Mouse (Mus musculus) heart, postnatal 14 days (tissue): Measurements from ENCODE around the gene Vinac1. TPM values are rescaled to one million over a fixed set of nuclear protein-coding genes. Genes with fewer than 3 reads are reported as not detected.

ENCODE experiments used
- DNase-seq, 2 experiments: peaks; one replicate each; pipeline ENCODE4 v3.0.0; 2021 to 2022
- intact Hi-C: fragments of 180-260 bp; cut with DNase I; formaldehyde crosslinking; loops from one replicate; pipeline ENCODE4 v1.15.1; 2025
- total RNA-seq, 2 experiments: library from RNA; stranded (reverse); gene quantifications; 2 replicates each; pipeline ENCODE4 v1.2.3; 2021

Vinac1 gene
- total RNA-seq, 2 experiments from 2014 or later = not detected

DNA sequence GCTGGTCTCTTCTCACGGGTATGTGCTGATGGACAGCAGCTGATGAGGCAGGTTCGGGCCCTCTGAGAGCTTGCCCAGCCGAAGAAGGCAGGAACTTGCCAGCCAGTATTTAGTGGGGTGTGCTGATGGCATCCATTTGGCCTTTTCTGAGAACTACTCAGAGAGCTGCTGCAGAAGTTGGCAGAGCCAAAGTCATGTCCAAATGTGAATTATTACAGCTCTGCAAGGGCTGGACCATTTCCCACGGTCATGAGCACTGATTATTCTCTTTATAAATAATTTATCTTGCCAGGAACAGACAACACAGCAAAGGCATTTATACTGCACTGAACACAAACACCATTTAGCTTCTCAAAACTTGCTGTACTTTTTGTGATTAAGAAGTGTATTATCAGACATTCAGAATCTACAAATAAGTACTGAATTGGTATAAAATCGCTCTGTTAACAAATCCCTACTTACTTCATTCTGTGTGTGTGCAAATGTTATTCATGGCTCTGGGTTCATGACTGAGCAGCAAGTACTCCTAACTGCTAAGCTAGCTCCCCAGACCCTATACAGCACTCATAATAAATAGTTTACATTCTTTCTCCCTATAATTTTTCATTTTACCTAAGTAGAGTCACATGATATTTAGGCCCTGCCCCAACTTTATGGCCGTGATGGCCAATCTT, 1.7 kb downstream of the Vinac1 start:
- peak; percentile 16 to 26 for DNase-seq
- intact Hi-C loops = no loop called here

DNA sequence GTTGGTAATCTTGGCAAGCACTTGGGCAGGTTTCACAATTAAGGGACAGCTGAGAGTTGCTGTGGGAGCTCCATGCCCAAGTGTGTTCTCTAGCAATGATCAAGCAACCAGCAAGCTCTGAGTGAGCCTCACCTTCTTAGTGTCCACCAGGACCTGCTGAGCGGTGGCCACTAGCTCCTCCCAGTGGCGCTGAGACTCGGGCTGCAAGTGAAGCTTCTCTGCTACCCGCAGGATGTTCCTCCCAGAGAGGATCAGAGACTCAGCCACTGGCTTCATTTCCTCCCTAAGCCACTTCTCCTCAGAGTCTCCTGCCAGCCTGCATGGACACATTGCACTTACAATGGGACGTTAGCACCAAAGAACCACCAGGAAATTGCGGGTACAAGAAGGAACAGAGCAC, 7.4 kb downstream of the Vinac1 start:
- peak; percentile 7 to 8 for DNase-seq
- intact Hi-C loops = no loop called here

DNA sequence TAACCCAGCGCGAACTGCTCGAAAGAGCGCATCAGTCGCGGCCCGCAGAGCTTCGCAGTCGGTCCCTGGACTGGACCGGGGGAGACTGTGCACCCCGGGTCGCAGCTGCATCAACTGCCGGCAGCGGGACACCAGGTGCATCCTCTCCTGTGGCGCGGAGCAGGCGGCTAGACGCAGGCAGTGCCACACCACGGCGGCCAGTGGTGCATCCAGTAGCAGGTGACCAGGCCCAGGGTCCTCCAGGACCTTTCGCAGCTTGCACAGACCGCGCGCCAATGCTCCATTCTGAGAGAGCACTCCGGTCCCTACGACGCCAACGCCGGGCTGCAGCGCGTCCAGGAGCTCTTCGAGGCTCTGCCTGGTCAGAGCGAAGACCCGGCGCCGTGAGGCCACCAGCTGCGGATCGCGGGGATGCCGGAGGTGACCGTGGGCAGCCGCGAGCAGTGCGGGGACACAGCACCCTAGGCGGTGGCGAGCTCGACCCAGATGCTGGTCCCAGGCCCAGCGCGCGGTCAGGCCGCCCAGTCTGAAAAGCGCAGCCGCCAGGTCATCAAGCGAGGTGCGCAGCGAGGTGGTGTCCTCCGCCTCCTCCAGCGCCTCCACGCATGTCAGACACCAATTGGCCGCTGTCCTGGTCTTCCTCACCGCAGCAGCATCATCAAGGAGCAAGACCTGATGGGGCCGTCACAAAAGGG, 8.9 kb downstream of the Vinac1 start:
- intact Hi-C loops = no loop called here
- peak; percentile 13 to 36 for DNase-seq

DNA sequence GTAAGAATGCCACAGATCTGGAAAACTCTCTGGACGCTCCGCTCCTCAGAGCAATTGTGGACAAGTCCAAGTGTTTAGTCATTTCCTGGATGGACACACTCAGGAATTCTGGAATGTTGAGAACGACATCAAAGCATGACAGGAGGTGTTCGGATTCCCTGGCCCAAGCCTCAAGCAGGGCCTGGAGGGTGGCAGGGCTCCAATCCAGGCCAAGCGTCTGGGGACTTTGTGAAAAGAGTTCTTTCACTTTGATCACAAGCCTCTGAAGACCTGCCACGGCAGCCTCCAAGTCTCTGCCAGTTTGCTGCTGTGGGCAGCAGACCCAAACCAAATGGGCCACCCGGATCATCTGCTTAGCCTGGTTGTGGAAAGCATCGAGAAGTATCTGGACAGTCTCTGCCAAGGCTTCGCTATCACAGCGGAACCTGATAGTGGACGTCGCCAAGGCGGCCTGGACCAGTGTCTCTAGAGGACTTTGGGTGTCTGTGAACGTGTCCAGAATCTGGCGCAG, 9.5 kb downstream of the Vinac1 start:
- intact Hi-C loops = no loop called here
- peak in 1 of 2 experiments; percentile 5 for DNase-seq

DNA sequence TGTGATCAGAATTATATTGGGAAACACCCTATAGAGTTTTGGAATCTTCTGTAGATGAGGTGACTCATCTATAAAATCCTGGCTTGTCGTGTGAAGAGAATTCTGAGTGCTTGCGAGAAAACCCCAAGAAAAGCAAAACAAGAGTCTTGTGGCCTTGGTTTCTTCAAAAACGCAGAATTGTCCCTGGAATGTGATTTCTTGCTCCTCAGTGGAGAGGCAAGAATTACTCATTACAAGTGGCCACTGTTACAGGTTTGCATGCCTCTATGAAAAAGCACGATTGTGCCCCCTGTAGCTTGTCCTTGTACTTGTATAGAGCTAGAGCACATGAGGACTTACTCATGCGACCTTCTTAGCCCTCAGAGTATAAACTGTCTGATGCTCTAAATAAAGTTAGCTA, 12.6 kb downstream of the Vinac1 start:
- no peak for DNase-seq
- intact Hi-C loops = no loop called here

DNA sequence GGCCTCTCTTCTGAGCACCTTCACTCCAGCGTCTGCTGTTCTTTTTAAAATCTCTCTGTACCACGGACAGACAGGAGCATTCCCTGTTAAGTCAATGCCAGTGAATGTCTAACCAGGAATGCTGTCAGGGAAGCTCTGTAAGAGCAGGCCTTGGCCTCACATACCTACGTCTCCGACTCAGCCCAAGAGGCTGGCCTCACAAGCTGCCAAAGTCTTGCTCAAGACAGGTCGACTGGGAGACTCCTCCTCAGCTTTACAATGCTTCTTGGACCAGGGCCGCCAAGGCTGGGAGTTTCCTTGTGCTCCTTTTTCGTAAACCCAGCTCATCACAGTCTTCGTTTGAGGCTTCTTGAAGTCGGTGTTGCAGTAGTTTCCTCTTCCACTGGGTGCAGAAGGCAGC, 23.2 kb downstream of the Vinac1 start:
- intact Hi-C loops = no loop called here
- no peak for DNase-seq

DNA sequence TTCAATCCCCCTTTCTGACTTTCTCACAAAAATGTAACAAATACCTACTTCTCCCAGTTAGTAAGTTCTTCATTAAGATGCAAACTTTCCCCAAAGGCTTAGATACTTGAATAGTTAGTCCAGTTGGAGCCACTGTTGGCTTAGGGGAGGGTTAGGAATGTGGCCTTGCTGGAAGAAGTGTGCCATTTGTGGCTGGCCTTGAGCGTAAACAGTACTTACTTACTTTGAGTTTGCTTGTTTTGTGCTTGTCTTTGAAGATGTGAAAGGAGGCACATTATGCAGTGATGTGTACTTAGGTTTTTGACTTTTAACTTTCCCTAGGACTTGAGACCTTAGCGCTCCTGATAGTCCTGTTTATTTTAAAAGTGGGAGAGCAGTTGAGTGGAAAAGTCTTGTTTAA, 27.9 kb downstream of the Vinac1 start:
- no peak for DNase-seq
- intact Hi-C loops = no loop called here

DNA sequence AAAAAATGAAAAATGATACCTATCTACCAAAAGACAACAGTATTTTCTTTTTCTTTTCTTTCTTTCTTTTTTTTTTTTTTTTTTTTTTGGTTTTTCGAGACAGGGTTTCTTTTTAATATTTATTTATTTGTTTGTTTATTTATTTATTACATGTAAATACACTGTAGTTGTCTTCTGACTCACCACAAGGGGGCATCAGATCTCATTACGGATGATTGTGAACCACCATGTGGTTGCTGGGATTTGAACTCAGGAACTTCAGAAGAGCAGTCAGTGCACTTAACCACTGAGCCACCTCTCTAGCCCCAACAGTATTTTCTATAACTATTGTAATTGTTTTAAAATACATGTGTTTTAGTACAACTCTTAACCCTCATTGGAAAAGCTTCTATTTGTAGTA, 39.1 kb downstream of the Vinac1 start:
- peak in 1 of 2 experiments; percentile 20 for DNase-seq
- intact Hi-C loops = loop anchor here (2.0 to 5.0 kb wide), 3 partner anchors 62 to 250 kb away; no protein-coding TSS in a partner anchor

DNA sequence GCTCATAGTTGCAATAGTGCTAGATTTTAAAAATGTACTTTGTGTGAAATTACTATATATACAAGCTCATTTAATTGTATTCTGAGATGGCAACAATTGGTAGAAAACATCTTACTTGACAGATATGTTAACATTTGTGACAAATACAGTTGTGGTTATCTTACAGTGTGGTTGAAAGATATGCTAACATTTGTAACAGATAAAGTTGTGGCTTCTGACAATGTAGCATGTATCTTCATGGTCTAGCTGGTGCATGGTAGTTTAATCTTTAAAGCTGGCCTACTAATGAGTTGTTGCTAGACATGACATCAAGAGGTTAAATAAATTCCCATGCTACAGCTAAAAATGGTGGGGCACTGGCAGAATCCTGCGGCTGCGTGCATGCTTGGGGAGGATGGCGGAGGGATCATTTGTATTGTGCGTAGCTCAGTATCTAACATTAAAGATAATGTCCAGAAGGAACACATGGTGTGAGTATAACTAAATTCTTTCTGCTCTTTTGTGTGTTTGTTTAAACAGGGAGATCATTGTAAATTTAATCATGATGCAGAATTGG, 41.7 kb downstream of the Vinac1 start:
- intact Hi-C loops = loop anchor here (5.0 kb wide), 1 partner anchor 59 kb away; no protein-coding TSS in a partner anchor
- DNase-seq = no peak

DNA sequence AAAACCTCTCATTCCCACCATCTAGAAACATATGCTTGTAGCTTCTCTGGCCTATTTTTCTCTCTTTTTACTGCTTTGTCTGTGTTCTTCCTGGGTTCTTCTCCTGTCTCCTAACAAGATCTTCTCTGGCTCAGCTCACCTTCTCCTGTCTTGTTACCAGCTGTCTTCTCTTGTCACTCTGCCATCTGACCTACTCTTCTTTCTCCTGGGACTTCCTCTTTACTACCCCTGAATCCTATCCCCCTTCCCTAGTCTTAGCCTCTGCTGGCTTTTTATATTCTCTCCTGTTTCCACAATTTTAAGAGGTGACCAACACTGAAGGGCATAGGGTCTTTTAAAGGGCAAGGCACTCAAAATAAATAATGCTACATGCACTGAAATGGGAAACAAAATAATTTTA, 43.1 kb downstream of the Vinac1 start:
- intact Hi-C loops = loop anchor here (5.0 kb wide), 1 partner anchor 58 kb away; no protein-coding TSS in a partner anchor
- no peak for DNase-seq

DNA sequence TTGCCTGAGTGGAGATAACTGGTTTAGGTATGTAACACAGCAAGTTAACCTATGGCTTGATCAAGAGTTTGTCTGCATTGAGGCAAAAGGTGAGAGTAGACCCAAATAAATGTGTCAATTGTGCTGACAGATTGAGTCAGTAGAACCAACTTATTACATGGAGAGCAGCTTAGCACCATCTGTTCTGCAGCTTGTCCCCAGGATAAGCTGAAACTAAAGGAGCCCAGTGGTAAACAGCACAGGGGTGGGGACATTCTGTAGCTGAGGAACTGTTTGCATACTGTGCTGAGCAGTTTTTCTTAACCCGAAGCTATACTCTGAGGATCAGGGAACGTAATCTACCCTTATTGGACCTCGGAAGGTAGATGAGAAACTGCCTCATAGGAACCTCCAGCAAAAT, 63.2 kb downstream of the Vinac1 start:
- DNase-seq = no peak
- intact Hi-C loops = no loop called here

DNA sequence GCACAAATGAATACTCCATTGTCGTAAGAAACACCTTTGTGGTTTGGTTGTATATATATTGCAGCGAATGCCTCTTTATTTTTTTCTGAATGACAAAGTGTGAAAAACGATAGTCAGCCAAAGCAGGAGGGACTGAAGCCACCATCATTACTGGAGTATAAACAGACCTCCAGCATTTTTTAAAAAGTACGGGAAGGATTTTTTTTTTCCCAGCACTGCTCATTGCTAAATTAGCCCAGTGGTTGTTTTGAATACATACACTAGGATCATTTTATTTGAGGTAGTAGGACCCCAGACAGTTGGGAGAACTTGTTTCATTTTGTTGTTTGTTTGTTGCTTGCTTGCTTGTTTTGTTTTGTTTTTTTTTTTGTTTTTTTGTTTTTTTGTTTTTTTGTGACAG, 72.4 kb downstream of the Vinac1 start:
- DNase-seq = no peak
- intact Hi-C loops = no loop called here

Other genes with a start within 250 kb of the Vinac1 start
- gene Tmem87b, start 230.1 kb downstream of the Vinac1 start, total RNA-seq = 10 to 100 TPM; 23.3 to 23.4 TPM
- under 1 TPM; 0.73 to 0.98 TPM for gene Fbln7, start 185.2 kb downstream of the Vinac1 start, total RNA-seq
- 1 to 10 TPM; 3.2 to 4.3 TPM for gene Zc3h8, start 104.1 kb downstream of the Vinac1 start, total RNA-seq
- gene Zc3h6, start 80.8 kb downstream of the Vinac1 start, total RNA-seq = 1 to 10 TPM; 3.6 to 4.8 TPM
- 10 to 100 TPM; 10.1 to 10.6 TPM for gene Gm10762, start 80.4 kb downstream of the Vinac1 start, total RNA-seq
- 10 to 100 TPM; 14.0 to 17.3 TPM for gene Ttl, start 17.8 kb upstream of the Vinac1 start, total RNA-seq
- gene Polr1b, start 52.8 kb upstream of the Vinac1 start, total RNA-seq = 10 to 100 TPM in 1 of 2 experiments, 1 to 10 TPM in 1; 9.9 to 10.3 TPM
- gene Chchd5, start 81.5 kb upstream of the Vinac1 start, total RNA-seq = 10 to 100 TPM; 10.9 to 11.9 TPM
- gene Slc20a1, start 150.6 kb upstream of the Vinac1 start, total RNA-seq = 10 to 100 TPM; 14.0 to 16.8 TPM
- 1 to 10 TPM; 3.4 to 6.0 TPM for gene Ckap2l, start 249.0 kb upstream of the Vinac1 start, total RNA-seq